Mouse (Mus musculus) kidney, postnatal 4 days (tissue): Measurements from ENCODE around the gene Olfr773.
"Not testable (repeated sequence)": the region's sequence is repeated elsewhere in the genome, so short reads cannot be mapped to it uniquely, and the experiment has no call there.

Source experiments
- DNase-seq, 2 experiments: peaks; one replicate each; pipeline ENCODE4 v3.0.0; 2021; ENCODE audit warnings: mixed read lengths in 2 of 2

Olfr773 gene

GRCm38 (mm10) chr10:129187319-129187718 lies at the start of gene Olfr773:
Olfr773 (minus strand) TSS chr10:129187419.
- DNase-seq: not testable (repeated sequence)

GRCm38 (mm10) chr10:129235904-129236303 lies 48.7 kb upstream of the Olfr773 start, which contains the start of gene Olfr774:
Olfr774 (plus strand) TSS chr10:129236204.
- DNase-seq: no peak

- DNase-seq: no peak
Measured at GRCm38 (mm10) chr10:129230737-129231136, 43.5 kb upstream of the Olfr773 start.

- not testable (repeated sequence) for DNase-seq
Measured at GRCm38 (mm10) chr10:129177821-129178220, 9.4 kb downstream of the Olfr773 start, which contains the start of gene Olfr772. Olfr772 (minus strand) TSS chr10:129177921.

GRCm38 (mm10) chr10:129164651-129165050 lies 22.6 kb downstream of the Olfr773 start, which contains the start of gene Olfr771:
Olfr771 (minus strand) TSS chr10:129164751.
- no peak for DNase-seq

GRCm38 (mm10) chr10:129138898-129139297 lies 48.3 kb downstream of the Olfr773 start, which contains the start of gene Olfr770:
Olfr770 (minus strand) TSS chr10:129138998.
- DNase-seq: no peak
